12 mouse cellular contexts compared by ENCODE assay signal in the genomic region with DNA sequence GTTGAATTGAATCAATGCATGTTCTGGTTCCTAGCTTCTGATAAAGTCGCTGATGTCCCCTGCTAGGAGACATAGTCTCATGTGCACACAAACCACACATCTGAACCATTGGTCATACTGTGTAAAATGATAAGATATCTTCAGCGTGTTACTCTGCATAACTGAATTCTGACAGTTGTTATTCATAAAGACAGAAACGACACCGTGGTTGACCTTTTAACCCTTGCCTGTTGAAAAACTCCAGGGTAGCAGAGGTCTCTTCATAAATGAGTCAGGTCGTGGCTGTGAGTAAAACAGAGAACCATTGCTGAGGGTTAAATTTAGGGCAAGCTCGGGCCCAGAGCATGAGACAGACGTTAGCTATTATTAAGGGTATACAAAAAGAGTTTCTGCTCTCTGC.
DNase-seq lines count a peak whose midpoint lies in the region; ATAC-seq and TF ChIP-seq lines count a peak whose summit lies in the region.
"Had no signal": no experiment of that assay in that cellular context is flagged by ENCODE, and none has a peak within 500 bp of the region (broad histone marks: within the 10 kb centered on the region; RNA-seq: fewer than 3 reads in every experiment).

No protein-coding gene starts in this region.

- H3K36me3 ChIP-seq in heart, embryonic 14.5 days (ENCODE audit: control insufficient read depth, insufficient read depth, low read length), result no peaks in the 10 kb centered on the region
- H3K36me3 ChIP-seq in heart, embryonic 10.5 days, result no peaks in the 10 kb centered on the region
- no peaks in the 10 kb centered on the region for H3K36me3 ChIP-seq in liver, embryonic 14.5 days (replicated peaks; ENCODE audit: control insufficient read depth, insufficient read depth, low read depth)
- no peaks in the 10 kb centered on the region for H3K36me3 ChIP-seq in forebrain, embryonic 16.5 days (ENCODE audit: control insufficient read depth, insufficient read depth)
- H3K36me3 ChIP-seq: lung, embryonic 15.5 days had no signal

- no peak for ATAC-seq in heart, embryonic 14.5 days (ENCODE audit: insufficient number of reproducible peaks, insufficient read depth, low FRiP score, low read depth)
- ATAC-seq in liver, embryonic 14.5 days (ENCODE audit: insufficient read depth), result peak; percentile 50; the same call in 1 of the 2 replicates
- no peak for ATAC-seq in forebrain, embryonic 16.5 days

- H3K9me3 ChIP-seq in heart, embryonic 14.5 days (ENCODE audit: control insufficient read depth, low read length), result no peaks in the 10 kb centered on the region
- no peaks in the 10 kb centered on the region for H3K9me3 ChIP-seq in heart, embryonic 10.5 days
- no peaks in the 10 kb centered on the region for H3K9me3 ChIP-seq in liver, embryonic 14.5 days (ENCODE audit: control insufficient read depth, low read length)
- H3K9me3 ChIP-seq in forebrain, embryonic 16.5 days (ENCODE audit: control insufficient read depth, low read length), result no peaks in the 10 kb centered on the region
- H3K9me3 ChIP-seq: lung, embryonic 15.5 days had no signal

- 18% methylated on average over 7 of the region's 7 CpGs for WGBS in heart, embryonic 14.5 days
- 29% methylated on average over 7 of the region's 7 CpGs for WGBS in heart, embryonic 10.5 days
- WGBS in liver, embryonic 14.5 days (ENCODE audit: insufficient replicate concordance), result 5% methylated on average over 7 of the region's 7 CpGs
- WGBS in forebrain, embryonic 16.5 days, result 43% methylated on average over 7 of the region's 7 CpGs

- TF ChIP-seq CTCF in liver, embryonic 14.5 days (IDR thresholded peaks at IDR 0.05; ENCODE audit: low read depth), result no peak

- H3K4me1 ChIP-seq in heart, embryonic 14.5 days (ENCODE audit: control insufficient read depth in 2 of 2, insufficient read depth in 2 of 2, low read length in 2 of 2), result peaks cover 4 to 7% of the 10 kb centered on the region in 2 experiments; a peak in 3 of 4 replicates
- H3K4me1 ChIP-seq in heart, embryonic 10.5 days, result peaks cover 15% of the 10 kb centered on the region
- H3K4me1 ChIP-seq in liver, embryonic 14.5 days (replicated peaks; ENCODE audit: control insufficient read depth in 2 of 2, insufficient read depth in 2 of 2, low read length in 1 of 2), result peaks cover 0 to 5% of the 10 kb centered on the region in 2 experiments; a peak in 1 of 4 replicates
- peaks cover 19% of the 10 kb centered on the region for H3K4me1 ChIP-seq in forebrain, embryonic 16.5 days (replicated peaks; ENCODE audit: control insufficient read depth, insufficient read depth, low read length)
- H3K4me1 ChIP-seq: lung, embryonic 15.5 days had no signal

- DNase-seq in heart, embryonic 10.5 days (ENCODE audit: low spot score), result no peak
- DNase-seq in A20 (ENCODE audit: low read depth, low spot score), result peak; percentile 78
- DNase-seq in embryo, embryonic 10 days (ENCODE audit: low spot score), result peak; percentile 66
- no peak for DNase-seq in liver, embryonic 14.5 days (ENCODE audit: low read depth in 3 of 3, low spot score in 3 of 3)
- DNase-seq in adrenal gland, adult 8-10 months, result no peak
- no peak for DNase-seq in frontal cortex, adult 2 months (ENCODE audit: extremely low spot score in 1 of 2, low spot score in 1 of 2)
- DNase-seq: kidney, postnatal 4 days; right cerebral cortex, adult 18-20 months had no signal

- H3K4me2 ChIP-seq in heart, embryonic 14.5 days (ENCODE audit: low read length), result peak overlapping the region; percentile 10
- peak overlapping the region; percentile 20 for H3K4me2 ChIP-seq in liver, embryonic 14.5 days (ENCODE audit: low read depth)
- H3K4me2 ChIP-seq in forebrain, embryonic 16.5 days (ENCODE audit: low read length), result no peak overlapping the region
- H3K4me2 ChIP-seq: lung, embryonic 15.5 days had no signal

- H3K27ac ChIP-seq in heart, embryonic 14.5 days (replicated peaks in 1 of 2; ENCODE audit: control insufficient read depth in 1 of 2, insufficient read depth in 1 of 2, low read depth in 2 of 2, low read length in 2 of 2), result no peak overlapping the region
- H3K27ac ChIP-seq in heart, embryonic 10.5 days, result no peak overlapping the region
- no peak overlapping the region for H3K27ac ChIP-seq in liver, embryonic 14.5 days
- H3K27ac ChIP-seq in forebrain, embryonic 16.5 days (ENCODE audit: low read length), result no peak overlapping the region
- H3K27ac ChIP-seq: lung, embryonic 15.5 days had no signal

- H3K9ac ChIP-seq in heart, embryonic 14.5 days (ENCODE audit: low read length), result no peak overlapping the region
- H3K9ac ChIP-seq in liver, embryonic 14.5 days (replicated peaks), result no peak overlapping the region
- H3K9ac ChIP-seq in forebrain, embryonic 16.5 days (replicated peaks; ENCODE audit: low read depth, low read length), result no peak overlapping the region
- H3K9ac ChIP-seq: lung, embryonic 15.5 days had no signal

- no peak overlapping the region for H3K4me3 ChIP-seq in heart, embryonic 14.5 days (ENCODE audit: control insufficient read depth in 1 of 2, insufficient read depth in 1 of 2, low read depth in 1 of 2, low read length in 2 of 2)
- no peak overlapping the region for H3K4me3 ChIP-seq in heart, embryonic 10.5 days
- H3K4me3 ChIP-seq in liver, embryonic 14.5 days (ENCODE audit: insufficient read depth in 1 of 2, low read depth in 2 of 2, low read length in 2 of 2), result no peak overlapping the region
- no peak overlapping the region for H3K4me3 ChIP-seq in forebrain, embryonic 16.5 days (replicated peaks; ENCODE audit: low read length)
- H3K4me3 ChIP-seq: erythroblast, embryonic 14.5 days; lung, embryonic 15.5 days had no signal

- peak; percentile 72 for TF ChIP-seq EP300 in liver, embryonic 14.5 days (IDR thresholded peaks at IDR 0.05; ENCODE audit: low read depth)

- no peaks in the 10 kb centered on the region for H3K27me3 ChIP-seq in heart, embryonic 14.5 days (ENCODE audit: control insufficient read depth, insufficient read depth, low read length)
- no peaks in the 10 kb centered on the region for H3K27me3 ChIP-seq in heart, embryonic 10.5 days (ENCODE audit: insufficient read depth, poor library complexity, severe bottlenecking)
- no peaks in the 10 kb centered on the region for H3K27me3 ChIP-seq in liver, embryonic 14.5 days (ENCODE audit: control insufficient read depth, insufficient read depth, low read length)
- H3K27me3 ChIP-seq in forebrain, embryonic 16.5 days (replicated peaks; ENCODE audit: control insufficient read depth, insufficient read depth, low read length), result no peaks in the 10 kb centered on the region
- H3K27me3 ChIP-seq: lung, embryonic 15.5 days had no signal

Comparison
In these comparisons a context has a peak if more than half of its experiments do, and no peak if none do; other contexts are left out.
1. DNase-seq: peak in A20 (single experiment) and embryo, embryonic 10 days (single experiment); none in heart, embryonic 10.5 days (single experiment), liver, embryonic 14.5 days (0 of 3), adrenal gland, adult 8-10 months (single experiment) and frontal cortex, adult 2 months (0 of 2).